Mouse (Mus musculus) heart, embryonic 11.5 days (tissue): ENCODE data around the gene Slc19a1. TPM values are rescaled to one million over a fixed set of nuclear protein-coding genes. Genes with fewer than 3 reads are reported as not detected.

Experiments used
- ATAC-seq: fragments of 200-750 bp; cut with Nextera tagmentation; replicated peaks from 2 replicates; pipeline ENCODE4 v1.8.0; 2017; ENCODE audit warnings: moderate library complexity; ENCODE audit not compliant: insufficient number of reproducible peaks, low FRiP score, low TSS enrichment
- H3K27ac ChIP-seq: fragments of 300-500 bp; sonication (generic); 2 replicates; pipeline ENCODE4 v1.5.1; 2014; ENCODE audit warnings: mild to moderate bottlenecking, low read depth, low read length
- H3K27me3 ChIP-seq: fragments of 300-500 bp; sonication (generic); 2 replicates; pipeline ENCODE4 v1.6.1; 2014; ENCODE audit warnings: mild to moderate bottlenecking, low read length, mixed read lengths; ENCODE audit not compliant: control insufficient read depth, insufficient read depth
- H3K36me3 ChIP-seq: fragments of 300-500 bp; sonication (generic); 2 replicates; pipeline ENCODE4 v1.6.1; 2014; ENCODE audit warnings: mild to moderate bottlenecking, low read length, moderate library complexity, mixed read lengths; ENCODE audit not compliant: control insufficient read depth, insufficient read depth
- H3K4me1 ChIP-seq: fragments of 300-500 bp; sonication (generic); 2 replicates; pipeline ENCODE4 v1.6.1; 2014; ENCODE audit warnings: low read length; ENCODE audit not compliant: control insufficient read depth, insufficient read depth
- H3K4me2 ChIP-seq: fragments of 300-500 bp; sonication (generic); 2 replicates; pipeline ENCODE4 v1.6.1; 2014; ENCODE audit warnings: mild to moderate bottlenecking, moderate library complexity
- H3K4me3 ChIP-seq: fragments of 300-500 bp; sonication (generic); 2 replicates; pipeline ENCODE4 v1.5.1; 2014; ENCODE audit warnings: low read depth, low read length
- H3K9ac ChIP-seq: fragments of 300-500 bp; sonication (generic); 2 replicates; pipeline ENCODE4 v1.6.1; 2014; ENCODE audit warnings: mild to moderate bottlenecking, low read depth, low read length, moderate library complexity
- H3K9me3 ChIP-seq: fragments of 300-500 bp; sonication (generic); replicated peaks from 2 replicates; pipeline ENCODE4 v1.6.1; 2016; ENCODE audit warnings: low read length; ENCODE audit not compliant: control insufficient read depth
- WGBS: fragments of 180-500 bp; shearing (Covaris S2); extraction: QIAGEN DNeasy Blood & Tissue Kit; methylation state at CpG from one replicate; pipeline ENCODE4 v1.1.7; 2014; ENCODE audit not compliant: insufficient replicate concordance; 5-methylcytosine and 5-hydroxymethylcytosine counted together
- polyA plus RNA-seq: library from polyadenylated mRNA; unstranded; fragments of >200 nt; fragmentation: Nextera tagmentation; extraction: Ambion mirVana; gene quantifications from 2 replicates; pipeline ENCODE4 v1.2.1, GENCODE M21; 2014

Slc19a1 gene
- polyA plus RNA-seq, 1 experiment from 2014 or later = 15.3 TPM

- no peaks in the 10 kb centered on the region for H3K36me3 ChIP-seq
- no peak overlapping the region for H3K9ac ChIP-seq
- 70% methylated on average over 4 of the region's 4 CpGs for WGBS
- no peak overlapping the region for H3K4me2 ChIP-seq
- no peak for ATAC-seq
- peaks cover 7% of the 10 kb centered on the region; the same call in 1 of the 2 replicates for H3K4me1 ChIP-seq
- no peak overlapping the region for H3K4me3 ChIP-seq
- H3K27me3 ChIP-seq = no peaks in the 10 kb centered on the region
- H3K27ac ChIP-seq = no peak overlapping the region
- H3K9me3 ChIP-seq = no peaks in the 10 kb centered on the region
Measured at GRCm38 (mm10) chr10:77011681-77012080, 20.4 kb upstream of the Slc19a1 start.

- no peaks in the 10 kb centered on the region for H3K36me3 ChIP-seq
- H3K4me3 ChIP-seq = no peak overlapping the region
- H3K4me1 ChIP-seq = no peaks in the 10 kb centered on the region
- no peak overlapping the region for H3K9ac ChIP-seq
- WGBS = 79% methylated on average over 7 of the region's 7 CpGs
- no peak overlapping the region for H3K4me2 ChIP-seq
- no peaks in the 10 kb centered on the region for H3K9me3 ChIP-seq
- H3K27me3 ChIP-seq = 0 out of 2 replicates have a peak, but pooled peaks cover 2% of the 10 kb centered on the region
- no peak for ATAC-seq
- H3K27ac ChIP-seq = no peak overlapping the region
Measured at GRCm38 (mm10) chr10:77016080-77016479, 16.0 kb upstream of the Slc19a1 start.

- no peak overlapping the region for H3K4me3 ChIP-seq
- H3K27me3 ChIP-seq = 0 out of 2 replicates have a peak, but pooled peaks cover 2% of the 10 kb centered on the region
- no peaks in the 10 kb centered on the region for H3K4me1 ChIP-seq
- ATAC-seq = no peak
- H3K9ac ChIP-seq = no peak overlapping the region
- 48% methylated on average over 8 of the region's 8 CpGs for WGBS
- H3K36me3 ChIP-seq = no peaks in the 10 kb centered on the region
- no peak overlapping the region for H3K27ac ChIP-seq
- no peaks in the 10 kb centered on the region for H3K9me3 ChIP-seq
- no peak overlapping the region for H3K4me2 ChIP-seq
Measured at GRCm38 (mm10) chr10:77016499-77016898, 15.5 kb upstream of the Slc19a1 start.

GRCm38 (mm10) chr10:77017061-77017460 is 15.0 kb upstream of the Slc19a1 start:
- Histone ChIP-seq H3K9me3 (no peaks in the 10 kb centered on the region), H3K4me3 (no peak overlapping the region), H3K4me1 (no peaks in the 10 kb centered on the region), H3K9ac (no peak overlapping the region), H3K27me3 (0 out of 2 replicates have a peak, but pooled peaks cover 2% of the 10 kb centered on the region), H3K36me3 (no peaks in the 10 kb centered on the region), H3K4me2 (no peak overlapping the region), H3K27ac (no peak overlapping the region)
- WGBS = 75% methylated on average over 2 of the region's 2 CpGs
- ATAC-seq = no peak

- ATAC-seq = no peak
- no peaks in the 10 kb centered on the region for H3K4me1 ChIP-seq
- H3K4me2 ChIP-seq = no peak overlapping the region
- no peak overlapping the region for H3K9ac ChIP-seq
- H3K27me3 ChIP-seq = 0 out of 2 replicates have a peak, but pooled peaks cover 2% of the 10 kb centered on the region
- no peak overlapping the region for H3K4me3 ChIP-seq
- H3K27ac ChIP-seq = no peak overlapping the region
- H3K9me3 ChIP-seq = no peaks in the 10 kb centered on the region
- no peaks in the 10 kb centered on the region for H3K36me3 ChIP-seq
- 61% methylated on average over 9 of the region's 9 CpGs for WGBS
Measured at GRCm38 (mm10) chr10:77017662-77018061, 14.4 kb upstream of the Slc19a1 start.

GRCm38 (mm10) chr10:77021399-77022052 is 10.5 kb upstream of the Slc19a1 start:
- Histone ChIP-seq H3K9ac (no peak overlapping the region), H3K4me1 (no peaks in the 10 kb centered on the region), H3K4me3 (no peak overlapping the region), H3K36me3 (no peaks in the 10 kb centered on the region), H3K27me3 (0 out of 2 replicates have a peak, but pooled peaks cover 2% of the 10 kb centered on the region), H3K27ac (no peak overlapping the region), H3K4me2 (peak overlapping the region; percentile 27), H3K9me3 (no peaks in the 10 kb centered on the region)
- no peak for ATAC-seq
- WGBS = 32% methylated on average over 17 of the region's 17 CpGs

GRCm38 (mm10) chr10:77022301-77023130 is 9.5 kb upstream of the Slc19a1 start:
- ATAC-seq = no peak
- H3K36me3 ChIP-seq = no peaks in the 10 kb centered on the region
- H3K4me3 ChIP-seq = no peak overlapping the region
- H3K9ac ChIP-seq = no peak overlapping the region
- no peak overlapping the region for H3K27ac ChIP-seq
- H3K9me3 ChIP-seq = no peaks in the 10 kb centered on the region
- H3K27me3 ChIP-seq = no peaks in the 10 kb centered on the region
- no peak overlapping the region for H3K4me2 ChIP-seq
- no peaks in the 10 kb centered on the region for H3K4me1 ChIP-seq
- WGBS = 80% methylated on average over 13 of the region's 13 CpGs

- H3K4me1 ChIP-seq = no peaks in the 10 kb centered on the region
- H3K4me2 ChIP-seq = no peak overlapping the region
- ATAC-seq = no peak
Measured at GRCm38 (mm10) chr10:77024231-77024630, 7.8 kb upstream of the Slc19a1 start.

More at GRCm38 (mm10) chr10:77024231-77024630, 7.8 kb upstream of the Slc19a1 start:
- no peak overlapping the region for H3K9ac ChIP-seq
- H3K4me3 ChIP-seq = no peak overlapping the region
- no peaks in the 10 kb centered on the region for H3K27me3 ChIP-seq
- H3K36me3 ChIP-seq = no peaks in the 10 kb centered on the region
- 62% methylated on average over 5 of the region's 5 CpGs for WGBS
- no peaks in the 10 kb centered on the region for H3K9me3 ChIP-seq
- H3K27ac ChIP-seq = no peak overlapping the region
